Mouse (Mus musculus) intestine, embryonic 16.5 days (tissue): Measurements from ENCODE around the gene Ccr5. TPM values are rescaled to one million over a fixed set of nuclear protein-coding genes. Genes with fewer than 3 reads are reported as not detected.
"Not testable (repeated sequence)": the region's sequence is repeated elsewhere in the genome, so short reads cannot be mapped to it uniquely, and the experiment has no call there.

ENCODE experiments used
- ATAC-seq: fragments of 200-750 bp; cut with Nextera tagmentation; 2 replicates; pipeline ENCODE4 v1.8.0; 2017; ENCODE audit warnings: moderate TSS enrichment, moderate library complexity
- H3K27ac ChIP-seq: fragments of 300-500 bp; sonication (generic); 2 replicates; pipeline ENCODE4 v1.5.1; 2014; ENCODE audit warnings: mild to moderate bottlenecking, low read length
- H3K27me3 ChIP-seq: fragments of 300-500 bp; sonication (generic); replicated peaks from 2 replicates; pipeline ENCODE4 v1.6.1; 2014; ENCODE audit warnings: low read length, control low read depth, mixed read lengths; ENCODE audit not compliant: control insufficient read depth, insufficient read depth
- H3K36me3 ChIP-seq: fragments of 300-500 bp; sonication (generic); 2 replicates; pipeline ENCODE4 v1.6.1; 2014; ENCODE audit warnings: low read length, control low read depth; ENCODE audit not compliant: control insufficient read depth, insufficient read depth
- H3K4me1 ChIP-seq: fragments of 300-500 bp; sonication (generic); 2 replicates; pipeline ENCODE4 v1.6.1; 2014; ENCODE audit warnings: low read length, control low read depth, mixed read lengths; ENCODE audit not compliant: control insufficient read depth, insufficient read depth
- H3K4me2 ChIP-seq: fragments of 300-500 bp; sonication (generic); 2 replicates; pipeline ENCODE4 v1.6.1; 2014; ENCODE audit warnings: low read depth, low read length, control low read depth
- H3K4me3 ChIP-seq: fragments of 300-500 bp; sonication (generic); 2 replicates; pipeline ENCODE4 v1.5.1; 2014; ENCODE audit warnings: mild to moderate bottlenecking, low read length
- H3K9ac ChIP-seq: fragments of 300-500 bp; sonication (generic); 2 replicates; pipeline ENCODE4 v1.6.1; 2014; ENCODE audit warnings: low read depth, low read length
- H3K9me3 ChIP-seq: fragments of 300-500 bp; sonication (generic); 2 replicates; pipeline ENCODE4 v1.6.1; 2016; ENCODE audit warnings: low read length, control low read depth; ENCODE audit not compliant: control insufficient read depth
- WGBS: fragments of 180-500 bp; shearing (Covaris S2); extraction: QIAGEN DNeasy Blood & Tissue Kit; methylation state at CpG from one replicate; pipeline ENCODE4 v1.1.7; 2014; 5-methylcytosine and 5-hydroxymethylcytosine counted together
- polyA plus RNA-seq: library from polyadenylated mRNA; unstranded; fragments of >200 nt; fragmentation: Nextera tagmentation; extraction: Ambion mirVana; gene quantifications from 2 replicates; pipeline ENCODE4 v1.2.1, GENCODE M21; 2015

The Ccr5 gene
- polyA plus RNA-seq, 1 experiment from 2014 or later: 0.97 TPM

GRCm38 (mm10) chr9:124132899-124133298 lies 11.6 kb downstream of the Ccr5 start:
- not testable (repeated sequence) for H3K4me2 ChIP-seq, H3K4me3 ChIP-seq, ATAC-seq, H3K36me3 ChIP-seq, H3K27ac ChIP-seq, H3K9me3 ChIP-seq, H3K9ac ChIP-seq, H3K4me1 ChIP-seq, H3K27me3 ChIP-seq
- WGBS: 76% methylated on average over 2 of the region's 2 CpGs

GRCm38 (mm10) chr9:124134919-124135318 lies 13.6 kb downstream of the Ccr5 start:
- not testable (repeated sequence) for H3K27me3 ChIP-seq, H3K27ac ChIP-seq, H3K4me2 ChIP-seq, H3K9ac ChIP-seq, ATAC-seq, H3K36me3 ChIP-seq, H3K4me3 ChIP-seq, H3K9me3 ChIP-seq, H3K4me1 ChIP-seq
- WGBS: 92% methylated on average over 1 of the region's 1 CpGs

GRCm38 (mm10) chr9:124137619-124138018 lies 16.3 kb downstream of the Ccr5 start:
- H3K36me3 ChIP-seq: no peaks in the 10 kb centered on the region
- WGBS: 68% methylated on average over 11 of the region's 11 CpGs
- no peak overlapping the region for H3K9ac ChIP-seq
- no peak overlapping the region for H3K27ac ChIP-seq
- no peaks in the 10 kb centered on the region for H3K9me3 ChIP-seq
- no peaks in the 10 kb centered on the region for H3K4me1 ChIP-seq
- H3K4me2 ChIP-seq: no peak overlapping the region
- no peak for ATAC-seq
- no peak overlapping the region for H3K4me3 ChIP-seq
- H3K27me3 ChIP-seq: no peaks in the 10 kb centered on the region

- Histone ChIP-seq H3K27me3 (no peaks in the 10 kb centered on the region), H3K4me2 (no peak overlapping the region), H3K9me3 (no peaks in the 10 kb centered on the region), H3K4me3 (no peak overlapping the region), H3K4me1 (no peaks in the 10 kb centered on the region), H3K36me3 (no peaks in the 10 kb centered on the region), H3K9ac (no peak overlapping the region), H3K27ac (no peak overlapping the region)
- 36% methylated on average over 4 of the region's 4 CpGs for WGBS
- peak; percentile 38; the same call in 1 of the 2 replicates for ATAC-seq
Observed at GRCm38 (mm10) chr9:124138055-124138775, 16.9 kb downstream of the Ccr5 start.

- no peaks in the 10 kb centered on the region for H3K9me3 ChIP-seq
- H3K4me1 ChIP-seq: no peaks in the 10 kb centered on the region
- no peak overlapping the region for H3K27ac ChIP-seq
- ATAC-seq: no peak
- H3K4me2 ChIP-seq: no peak overlapping the region
- H3K4me3 ChIP-seq: no peak overlapping the region
- no peak overlapping the region for H3K9ac ChIP-seq
- no peaks in the 10 kb centered on the region for H3K27me3 ChIP-seq
- no peaks in the 10 kb centered on the region for H3K36me3 ChIP-seq
- WGBS: 85% methylated on average over 1 of the region's 1 CpGs
Observed at GRCm38 (mm10) chr9:124143678-124144077, 22.3 kb downstream of the Ccr5 start.

GRCm38 (mm10) chr9:124146307-124146706 lies 25.0 kb downstream of the Ccr5 start:
- no peaks in the 10 kb centered on the region for H3K9me3 ChIP-seq
- no peak overlapping the region for H3K4me3 ChIP-seq
- no peak overlapping the region for H3K4me2 ChIP-seq
- ATAC-seq: no peak
- H3K27me3 ChIP-seq: no peaks in the 10 kb centered on the region
- no peak overlapping the region for H3K9ac ChIP-seq
- H3K36me3 ChIP-seq: no peaks in the 10 kb centered on the region
- no peak overlapping the region for H3K27ac ChIP-seq
- H3K4me1 ChIP-seq: no peaks in the 10 kb centered on the region

Other genes starting within 250 kb of the Ccr5 start
- 3.7 and 4.0 TPM in 2 replicates for gene Ccr1, start 152.9 kb upstream of the Ccr5 start, polyA plus RNA-seq
- not detected in 2 replicates for gene Ccr1l1, start 143.1 kb upstream of the Ccr5 start, polyA plus RNA-seq
- gene Ccr3, start 99.6 kb upstream of the Ccr5 start, polyA plus RNA-seq: 0.13 and 0.15 TPM in 2 replicates
- gene Ccr2, start 19.6 kb upstream of the Ccr5 start, polyA plus RNA-seq: 4.0 and 4.2 TPM in 2 replicates
- 14.8 and 15.7 TPM in 2 replicates for gene 2010315B03Rik, start 191.2 kb downstream of the Ccr5 start, polyA plus RNA-seq